Mouse (Mus musculus): Measurements from ENCODE around the gene Eml1. TPM values are rescaled to one million over a fixed set of nuclear protein-coding genes. Genes with fewer than 3 reads are reported as not detected.

Gene Eml1
- total RNA-seq (2021): 100 to 1,000 TPM; 103 to 112 TPM
- long read RNA-seq, experiment 1, full-length matches to known transcripts: 22 of 123 reads
- long read RNA-seq, experiment 1, partial matches to known transcripts: 15 of 123 reads
- long read RNA-seq, experiment 1, other reads (novel, unspliced or antisense): 86 of 123 reads
- long read RNA-seq, experiment 2, full-length matches to known transcripts: 27 of 210 reads
- long read RNA-seq, experiment 2, partial matches to known transcripts: 25 of 210 reads
- long read RNA-seq, experiment 2, other reads (novel, unspliced or antisense): 158 of 210 reads

DNA sequence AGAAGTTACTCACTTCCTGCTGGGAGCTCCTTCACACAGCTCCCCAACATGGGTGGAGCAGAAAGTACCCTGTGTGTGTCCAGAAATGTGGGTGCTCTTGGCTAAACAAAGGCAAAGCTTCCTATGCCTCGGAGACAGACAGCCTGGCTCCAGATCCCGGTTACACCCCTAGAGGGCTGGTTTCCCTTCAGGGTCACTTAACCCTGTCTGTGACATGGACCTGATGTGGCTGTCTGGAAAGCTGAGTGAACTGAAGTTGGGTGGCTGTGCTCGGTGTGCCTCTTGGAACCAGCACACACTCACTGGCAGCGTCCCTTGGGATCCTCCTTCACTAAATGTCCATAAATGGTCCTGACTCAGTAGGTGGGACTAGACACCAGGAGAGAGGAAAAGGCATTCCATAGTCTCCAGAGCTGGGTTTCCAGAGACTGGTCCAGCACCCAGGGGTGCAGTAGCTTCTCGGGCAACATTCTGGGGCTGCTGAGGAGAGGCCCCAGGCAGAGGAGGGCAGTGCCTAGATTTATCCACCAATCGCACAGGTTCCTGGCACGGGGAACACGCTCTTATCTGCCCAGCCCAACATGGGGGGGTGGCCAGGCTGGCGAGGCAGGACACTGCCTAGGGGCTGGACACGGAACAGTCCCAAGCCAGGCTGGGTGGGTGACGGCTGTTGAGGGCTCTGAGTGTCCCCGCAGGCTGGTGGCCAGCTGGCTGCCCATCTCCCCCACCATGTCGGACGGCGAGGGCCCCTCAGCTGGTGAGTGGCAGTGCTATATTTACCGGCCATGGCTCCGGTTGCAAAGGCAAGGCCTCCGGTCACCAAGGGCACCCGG lies at the start of gene Eml1:
Eml1 (plus strand) TSS at position 362 of the 833 bp plus-strand sequence.
- DNase-seq (ENCODE audit: low spot score in 2 of 2): peak in 1 of 2 experiments; percentile 29

DNA sequence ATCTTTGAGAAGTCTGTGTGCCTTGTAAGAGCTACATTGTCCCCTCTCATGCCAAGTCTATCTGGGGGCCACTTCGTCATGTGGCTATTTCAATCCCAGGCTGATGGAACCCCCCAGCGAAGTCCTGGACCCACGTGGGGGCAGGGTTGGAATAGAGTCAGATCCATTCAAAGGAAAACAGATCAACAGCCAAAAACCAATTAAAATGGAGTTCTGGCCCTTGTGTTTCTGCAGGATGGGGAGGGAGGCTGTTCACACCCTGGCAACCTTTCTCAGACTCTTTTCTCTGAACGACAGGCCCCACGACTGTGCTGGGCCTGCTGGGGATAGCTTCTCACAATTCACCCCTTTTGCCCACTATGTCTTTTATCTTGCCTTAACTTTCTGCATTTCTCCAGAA lies 44.4 kb upstream of the Eml1 start:
- DNase-seq (ENCODE audit: low spot score in 2 of 2): no peak

DNA sequence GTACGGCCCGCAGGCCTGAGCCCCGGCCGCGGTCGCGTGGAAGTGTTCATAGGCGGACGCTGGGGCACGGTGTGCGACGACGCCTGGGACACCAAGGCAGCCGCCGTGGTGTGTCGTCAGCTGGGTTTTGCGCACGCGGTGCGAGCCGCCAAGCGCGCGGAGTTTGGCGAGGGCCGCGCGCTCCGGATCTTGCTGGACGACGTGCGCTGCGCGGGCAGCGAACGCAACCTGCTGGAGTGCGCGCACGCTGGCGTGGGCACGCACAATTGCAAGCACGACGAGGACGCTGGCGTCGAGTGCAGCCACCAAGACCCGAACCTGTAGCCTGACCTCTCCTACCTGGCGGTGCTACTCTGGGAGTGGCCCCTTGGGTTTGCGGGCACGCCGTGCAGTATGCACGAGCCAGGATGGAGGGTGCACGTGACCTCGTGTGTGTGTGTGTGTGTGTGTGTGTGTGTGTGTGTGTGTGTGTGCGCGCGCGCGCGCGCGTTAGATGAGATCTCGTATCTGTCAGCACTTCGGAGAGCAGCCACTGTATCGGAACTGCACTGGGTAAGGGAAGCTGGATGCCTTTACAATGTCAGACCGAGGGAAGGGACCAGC lies 42.8 kb upstream of the Eml1 start:
- no peak for DNase-seq (ENCODE audit: low spot score in 2 of 2)

DNA sequence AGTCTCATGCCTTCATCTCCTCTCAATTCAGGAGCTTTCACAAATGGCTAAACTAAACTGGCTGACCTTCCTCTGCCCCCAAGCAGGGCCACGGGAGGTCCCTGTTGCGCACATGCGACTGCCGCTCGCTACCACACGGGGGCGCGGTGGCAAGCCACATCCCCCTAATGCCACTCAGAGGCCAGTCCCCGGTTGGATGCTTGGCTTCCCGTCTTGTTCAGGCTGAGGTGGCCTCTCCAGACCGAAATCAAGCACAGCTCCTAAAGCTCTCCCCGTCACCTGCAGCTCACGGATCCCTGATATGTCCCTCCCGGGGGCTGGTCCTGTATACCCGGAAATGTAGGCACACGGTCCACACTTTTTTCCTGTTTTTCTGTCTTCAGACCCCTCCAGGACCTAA lies 37.7 kb upstream of the Eml1 start:
- peak; percentile 75 to 87 for DNase-seq (ENCODE audit: low spot score in 2 of 2)

DNA sequence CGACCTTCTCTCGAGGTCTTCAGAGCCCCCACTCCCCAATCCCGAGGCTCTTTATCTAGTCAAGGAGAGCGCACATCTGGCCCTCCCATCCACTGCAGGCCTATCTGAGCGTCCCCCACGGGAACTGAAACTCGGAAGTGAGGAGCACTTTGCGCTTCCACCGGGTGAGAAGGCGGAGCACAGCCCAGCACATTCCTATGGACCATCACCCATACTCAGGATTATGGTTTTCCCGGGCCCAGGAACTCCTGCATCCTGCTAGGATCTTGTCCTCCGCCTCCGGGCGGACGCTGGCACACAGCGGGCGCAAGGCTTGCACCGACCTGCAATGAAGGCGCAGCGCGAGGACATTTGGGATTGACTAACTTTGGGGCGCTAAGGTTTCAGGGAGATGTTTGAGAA lies 37.3 kb upstream of the Eml1 start:
- DNase-seq (ENCODE audit: low spot score in 2 of 2): peak in 1 of 2 experiments; percentile 29

DNA sequence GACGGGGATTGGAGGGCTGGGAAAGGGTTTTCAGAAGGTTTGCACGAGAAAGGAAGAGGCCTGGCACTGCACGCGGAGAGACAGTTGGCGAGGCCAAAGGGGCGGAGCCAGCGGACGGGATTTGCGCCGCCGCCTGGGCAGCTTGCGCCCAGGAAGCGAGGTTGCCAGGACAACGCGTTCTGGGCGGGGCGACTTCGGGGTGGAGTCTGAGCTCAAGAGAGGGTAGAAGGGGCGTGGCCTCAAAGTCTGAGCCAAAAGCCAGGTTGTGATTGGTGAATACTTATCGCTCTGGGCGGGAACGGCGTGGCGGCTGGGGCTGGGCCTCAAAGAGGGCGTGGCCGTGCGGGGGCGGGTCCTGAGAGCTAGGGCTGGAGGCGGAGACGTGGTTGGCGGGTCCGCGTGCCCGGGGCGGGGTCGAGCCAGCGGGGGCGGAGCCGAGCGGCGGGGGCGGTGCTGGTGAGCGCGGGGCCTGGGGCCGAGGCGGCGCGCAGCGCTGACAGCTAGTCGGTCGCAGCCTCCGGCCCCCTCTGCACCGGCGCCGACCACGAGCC lies 36.8 kb upstream of the Eml1 start, which contains the start of gene Cyp46a1:
Cyp46a1 (plus strand) TSS at position 487 of the 551 bp plus-strand sequence.
- DNase-seq (ENCODE audit: low spot score in 2 of 2): peak; percentile 99 to 100

DNA sequence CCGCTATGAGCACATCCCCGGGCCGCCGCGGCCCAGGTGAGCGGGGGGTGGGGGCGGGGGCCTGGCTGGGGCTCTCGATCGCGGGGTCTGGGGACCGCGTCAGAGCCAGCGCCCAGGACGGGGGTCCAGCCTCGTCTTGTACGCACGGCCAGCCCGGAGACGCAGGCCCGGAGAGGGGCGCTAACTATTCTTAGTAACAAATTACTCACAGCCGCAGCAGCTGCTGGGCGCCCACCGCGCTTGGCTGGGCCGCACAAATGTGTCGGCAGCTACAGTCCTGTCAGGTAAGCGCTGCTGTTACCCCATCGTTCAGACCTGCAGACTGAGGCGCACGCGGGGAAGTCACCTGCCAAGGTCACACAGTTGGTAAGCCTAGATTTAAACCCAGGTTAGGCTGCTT lies 36.2 kb upstream of the Eml1 start:
- no peak for DNase-seq (ENCODE audit: low spot score in 2 of 2)

DNA sequence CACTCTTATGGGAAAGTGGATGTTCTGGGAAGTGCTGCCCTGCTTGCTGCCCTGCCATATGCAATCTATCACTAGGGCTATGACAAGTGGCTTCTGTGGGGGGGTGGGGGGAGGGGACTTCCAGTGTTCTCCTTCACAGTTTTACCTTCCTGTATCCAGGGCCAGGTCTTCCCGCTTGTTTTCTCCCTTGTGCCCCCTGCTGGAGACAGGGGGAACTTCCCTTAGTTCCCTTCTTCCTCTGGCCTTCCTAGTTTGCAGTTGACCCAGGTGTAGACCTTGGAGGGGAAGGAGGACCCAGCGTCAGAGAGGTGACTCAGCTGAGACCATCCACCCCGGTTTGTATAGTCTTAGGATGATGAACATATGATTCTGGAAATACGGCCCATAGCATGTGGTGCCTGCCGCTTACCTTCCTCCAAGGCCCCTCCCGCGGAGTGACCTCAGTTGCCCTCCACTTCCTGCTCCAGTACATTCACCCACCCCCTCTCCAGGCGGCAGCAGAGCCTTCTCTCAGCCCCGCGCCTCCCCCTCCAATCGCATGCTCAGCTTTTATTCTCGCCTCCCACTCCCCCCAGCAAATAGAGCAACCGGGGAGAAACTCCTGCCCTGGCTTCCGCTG lies 32.1 kb upstream of the Eml1 start:
- no peak for DNase-seq (ENCODE audit: low spot score in 2 of 2)

DNA sequence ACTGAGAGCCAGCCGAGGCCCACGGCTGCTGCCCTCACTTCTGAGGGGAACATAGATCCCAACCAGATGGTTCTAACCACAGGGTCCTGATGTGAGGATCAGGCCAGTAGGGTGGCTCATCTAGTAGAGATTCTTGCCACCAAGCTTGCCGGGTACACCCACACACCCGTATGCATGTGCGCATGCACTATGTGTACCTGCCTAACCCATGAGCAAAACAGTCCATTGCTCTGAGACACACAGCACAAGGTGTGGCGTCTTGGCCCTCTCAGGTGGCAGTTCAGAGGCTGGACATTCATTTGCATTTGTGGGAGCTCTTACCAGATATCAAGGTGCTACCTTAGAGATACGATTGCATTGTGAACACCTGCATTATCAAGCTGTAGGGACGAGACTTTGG lies 22.6 kb upstream of the Eml1 start:
- no peak for DNase-seq (ENCODE audit: low spot score in 2 of 2)

DNA sequence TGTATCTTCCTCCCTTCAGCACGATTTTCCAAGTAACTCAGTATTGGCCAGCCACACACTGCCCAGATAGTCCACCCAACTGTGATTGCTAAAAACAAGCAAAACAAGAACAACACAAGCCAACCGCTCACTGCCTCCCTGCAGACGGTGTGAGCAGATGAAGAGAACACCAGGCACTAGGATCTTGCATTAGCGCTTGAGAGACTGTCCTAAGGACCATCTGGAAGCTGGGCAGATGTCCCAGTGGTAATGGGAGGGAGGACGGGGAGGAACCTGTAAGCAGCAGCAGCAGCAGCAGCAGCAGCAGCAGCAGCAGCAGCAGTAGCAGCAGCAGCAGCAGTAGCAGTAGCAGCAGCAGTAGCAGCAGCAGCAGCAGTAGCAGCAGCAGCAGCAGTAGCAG lies 21.7 kb upstream of the Eml1 start:
- DNase-seq (ENCODE audit: low spot score in 2 of 2): no peak

DNA sequence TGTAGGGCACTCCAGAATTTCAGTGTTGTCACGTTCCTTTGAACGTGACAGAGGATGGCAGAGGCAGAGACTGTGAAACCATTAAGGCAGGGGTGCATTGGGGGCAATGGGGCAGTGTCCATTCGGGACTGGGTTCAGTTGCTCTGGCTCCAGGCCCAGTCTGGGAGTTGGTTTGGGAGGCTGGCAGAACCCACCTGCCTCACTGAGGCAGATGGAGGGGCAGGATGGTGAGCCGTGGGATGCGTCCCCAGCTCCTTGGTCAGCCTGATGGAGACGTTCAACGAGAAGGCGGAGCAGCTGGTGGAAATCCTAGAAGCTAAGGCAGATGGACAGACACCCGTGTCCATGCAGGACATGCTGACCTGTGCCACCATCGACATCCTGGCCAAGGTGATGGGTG lies 19.8 kb upstream of the Eml1 start:
- no peak for DNase-seq (ENCODE audit: low spot score in 2 of 2)

DNA sequence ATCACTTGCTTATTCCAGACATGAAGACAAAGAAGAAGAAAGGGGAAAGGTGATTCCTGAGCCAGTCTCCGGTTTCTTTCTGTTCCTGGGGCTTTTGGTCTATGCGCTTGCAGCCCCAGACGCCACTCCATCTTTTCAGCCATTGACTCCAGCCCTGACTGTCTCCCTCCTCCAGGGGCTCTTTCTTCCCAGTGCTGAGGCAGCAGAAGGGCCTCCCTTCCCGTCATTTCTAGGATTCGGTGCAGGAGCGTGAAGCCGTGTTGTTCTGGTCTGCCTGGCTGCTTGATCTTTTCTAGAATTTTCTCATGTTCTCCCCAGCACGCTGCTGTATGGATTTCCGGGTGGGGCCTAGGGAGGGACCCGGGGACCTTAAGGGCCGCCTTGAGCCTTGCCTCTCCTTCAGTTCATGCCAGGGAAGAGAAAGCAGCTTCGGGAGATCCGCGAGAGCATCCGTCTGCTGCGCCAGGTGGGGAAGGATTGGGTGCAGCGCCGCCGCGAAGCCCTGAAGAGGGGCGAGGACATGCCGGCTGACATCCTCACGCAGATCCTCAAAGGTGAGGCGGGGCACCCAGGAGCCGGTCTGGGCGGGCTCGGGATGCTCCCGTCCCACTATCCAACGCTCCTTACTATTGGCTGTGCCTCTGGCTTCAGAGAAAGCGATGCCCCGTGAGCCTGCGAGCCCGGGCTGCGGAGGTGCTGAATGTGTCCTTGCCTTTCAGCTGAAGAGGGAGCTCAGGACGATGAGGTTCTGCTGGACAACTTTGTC lies 18.2 kb upstream of the Eml1 start:
- no peak for DNase-seq (ENCODE audit: low spot score in 2 of 2)

DNA sequence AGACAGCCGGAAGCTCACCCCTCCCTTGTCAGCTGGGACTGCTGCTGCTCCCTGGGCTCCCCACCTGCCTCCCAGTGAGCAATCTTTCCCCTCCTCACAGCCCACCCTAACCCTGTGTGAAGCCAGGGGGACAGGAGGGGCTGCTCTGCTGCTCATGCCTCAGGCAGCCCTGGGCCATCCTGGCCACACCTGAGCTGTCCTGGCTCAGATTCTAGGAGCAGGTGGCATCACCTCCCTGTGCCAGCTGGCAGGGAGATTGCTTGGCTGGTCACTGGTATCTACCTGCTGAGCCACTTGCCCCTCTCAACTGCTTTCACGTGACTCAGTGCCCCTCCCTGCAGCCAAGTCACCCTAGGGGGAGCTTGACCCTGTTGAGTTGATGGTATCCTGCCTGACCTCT lies 16.5 kb upstream of the Eml1 start:
- DNase-seq (ENCODE audit: low spot score in 2 of 2): no peak

DNA sequence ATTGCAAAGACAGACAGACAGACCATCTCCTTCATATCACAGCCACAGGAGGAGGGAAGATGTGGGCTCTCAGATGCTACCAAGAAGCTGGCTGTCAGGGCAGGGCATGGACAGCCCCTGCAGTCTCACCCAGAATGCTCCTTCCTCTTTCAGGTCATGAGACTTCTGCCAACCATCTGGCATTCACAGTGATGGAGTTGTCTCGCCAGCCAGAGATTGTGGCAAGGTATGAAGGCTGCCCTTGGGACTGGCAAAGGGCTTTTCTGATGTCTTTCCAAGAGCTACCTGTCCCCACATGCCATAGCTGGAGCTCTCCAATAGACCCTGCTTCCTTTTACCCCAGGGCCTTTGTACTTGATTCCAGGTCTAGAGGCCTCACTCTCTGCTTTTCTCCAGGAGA lies 15.5 kb upstream of the Eml1 start:
- DNase-seq (ENCODE audit: low spot score in 2 of 2): no peak

DNA sequence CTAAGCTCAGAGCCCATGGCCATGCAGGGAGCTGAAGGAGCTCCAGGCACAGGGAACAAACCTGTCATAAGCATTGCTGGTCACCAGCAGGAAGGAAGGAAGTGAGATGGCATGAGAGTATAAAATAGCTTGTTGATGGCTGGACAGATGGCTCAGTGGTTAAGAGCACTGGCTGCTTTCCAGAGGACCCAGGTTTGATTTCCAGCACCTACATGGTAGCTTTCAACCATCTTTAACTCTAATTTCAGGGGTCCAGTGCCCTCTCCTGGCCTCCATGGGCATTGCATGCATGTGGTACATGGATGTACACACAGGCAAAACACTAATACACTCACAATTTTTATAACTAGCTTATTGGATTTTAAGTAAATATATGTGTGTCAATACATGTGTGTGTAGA lies 14.8 kb upstream of the Eml1 start:
- DNase-seq (ENCODE audit: low spot score in 2 of 2): no peak

DNA sequence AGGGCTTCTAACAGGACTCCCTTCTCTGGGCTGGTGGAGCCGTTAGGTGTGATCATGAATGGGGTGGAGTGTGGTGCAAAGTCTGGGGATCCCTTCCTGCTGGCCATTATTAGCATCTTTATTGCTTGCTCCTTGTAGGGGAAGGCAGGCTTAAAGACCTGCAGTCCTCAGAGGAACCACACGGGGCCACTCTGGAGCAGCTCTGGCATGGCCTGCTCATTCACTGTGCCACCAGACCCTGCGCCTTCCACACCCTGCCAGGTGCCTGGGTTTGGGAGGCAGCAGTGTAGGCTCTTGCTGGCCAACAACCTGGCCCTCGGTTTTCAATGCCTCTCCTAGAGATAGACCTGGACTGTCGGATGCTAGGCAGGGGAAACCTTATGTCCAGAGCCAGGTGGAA lies 7.0 kb upstream of the Eml1 start:
- DNase-seq (ENCODE audit: low spot score in 2 of 2): peak; percentile 57 to 80

DNA sequence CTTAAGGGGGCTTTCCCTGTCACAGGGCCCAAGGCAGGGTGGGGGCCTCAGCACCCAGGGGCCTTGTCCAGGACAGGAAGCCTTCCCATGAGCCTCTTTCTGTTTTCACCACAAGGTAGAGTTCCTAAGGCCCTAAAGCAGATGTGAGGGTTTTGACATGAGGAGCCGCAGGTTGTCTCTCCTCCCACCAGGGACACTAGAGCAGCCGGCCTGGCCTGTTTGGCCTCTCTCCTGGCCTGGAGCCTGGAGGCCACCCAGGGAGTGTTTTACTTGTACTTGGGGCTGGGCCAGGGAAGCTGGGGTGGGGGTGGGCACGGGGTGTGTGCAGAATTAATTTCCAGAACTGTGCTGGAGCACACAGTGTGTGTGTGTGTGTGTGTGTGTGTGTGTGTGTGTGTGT lies 5.4 kb upstream of the Eml1 start:
- peak; percentile 50 to 76 for DNase-seq (ENCODE audit: low spot score in 2 of 2)

DNA sequence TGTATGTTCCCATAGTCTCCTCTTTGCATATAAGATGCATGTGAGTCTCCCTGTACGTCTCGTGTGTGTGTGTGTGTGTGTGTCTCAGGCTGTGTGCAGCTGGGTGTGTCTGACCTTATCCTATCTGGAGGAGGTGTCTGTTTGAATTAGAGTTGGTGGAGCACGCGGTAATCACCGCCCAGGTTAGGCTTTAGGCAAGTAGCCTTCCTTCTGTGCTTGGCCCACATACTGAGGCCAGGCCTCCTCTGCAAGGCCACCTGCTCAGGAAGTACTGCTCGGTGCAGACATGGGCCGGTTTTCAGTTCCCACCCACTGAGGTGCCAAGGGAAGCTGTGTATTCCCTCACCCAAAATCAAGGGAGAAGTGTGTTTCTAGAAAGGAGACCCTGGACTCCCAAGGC lies 4.9 kb upstream of the Eml1 start:
- no peak for DNase-seq (ENCODE audit: low spot score in 2 of 2)

DNA sequence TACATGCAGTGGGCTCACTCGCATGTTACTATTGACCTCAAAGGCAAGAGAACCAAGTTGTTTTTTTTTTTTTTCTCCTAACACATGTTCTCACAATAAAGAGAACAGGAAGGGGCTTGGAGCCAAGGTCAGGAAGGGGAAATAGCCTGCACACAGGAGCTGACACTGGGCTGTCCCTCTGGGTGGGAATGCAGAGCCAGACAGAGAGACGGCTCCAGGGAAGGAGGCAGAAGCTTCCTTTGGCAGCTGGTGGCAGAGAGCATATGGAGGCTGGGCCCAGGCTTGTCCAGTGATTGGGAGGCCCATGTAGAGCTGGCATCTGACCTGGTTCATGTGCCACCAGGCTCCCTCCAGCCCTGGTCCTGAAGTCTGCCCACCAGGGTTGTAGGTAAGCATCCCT lies 2.8 kb upstream of the Eml1 start:
- DNase-seq (ENCODE audit: low spot score in 2 of 2): no peak

DNA sequence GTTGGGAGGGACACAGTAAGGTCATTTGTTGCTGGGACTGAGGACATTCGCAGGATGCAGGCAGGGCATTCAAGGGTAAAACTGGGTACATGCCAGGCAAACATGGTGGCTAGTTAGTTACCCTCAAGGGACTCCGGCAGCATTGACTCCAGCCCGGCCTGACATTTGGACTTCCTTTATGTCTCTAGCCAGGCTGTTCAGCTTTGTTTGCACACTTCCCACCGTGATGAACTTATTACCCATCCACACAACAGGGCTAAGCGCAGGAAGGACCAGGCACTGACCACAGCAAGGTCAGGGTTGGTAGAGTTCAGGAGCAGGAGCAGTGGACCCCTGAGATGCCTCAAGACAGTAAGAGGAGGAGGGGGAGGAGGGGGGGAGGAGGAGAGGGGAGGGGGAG lies 1.8 kb upstream of the Eml1 start:
- no peak for DNase-seq (ENCODE audit: low spot score in 2 of 2)

DNA sequence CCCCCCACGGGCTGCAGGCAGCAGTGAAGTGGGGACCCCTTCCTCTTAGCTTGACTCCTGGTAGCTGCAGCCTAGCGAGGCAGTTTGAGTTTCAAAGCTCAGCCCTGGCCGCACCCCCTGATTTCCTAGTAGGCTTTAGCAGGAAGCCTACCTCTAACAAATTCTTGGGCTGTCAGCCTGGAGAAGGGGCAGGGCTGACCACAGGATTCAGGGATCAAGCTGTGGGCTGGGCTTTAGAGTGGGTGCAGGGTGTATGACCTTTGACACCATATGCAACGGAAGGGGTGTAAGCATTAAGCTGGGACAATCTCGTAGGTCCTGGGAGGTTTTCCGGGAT lies 640 bp downstream of the Eml1 start:
- no peak for DNase-seq (ENCODE audit: low spot score in 2 of 2)
